Mouse (Mus musculus) kidney, postnatal 25 days (tissue): ENCODE measurements around the gene Esr1.
"Not testable (repeated sequence)": the region's sequence is repeated elsewhere in the genome, so short reads cannot be mapped to it uniquely, and the experiment has no call there.

ENCODE experiments used
- DNase-seq, 2 experiments: peaks; one replicate each; pipeline ENCODE4 v3.0.0; 2021; ENCODE audit warnings: mixed read lengths in 2 of 2

Gene Esr1

GRCm38 (mm10) chr10:4611386-4612155 is at the start of gene Esr1:
TSS of gene Esr1 (plus strand) at chr10:4611593.
- peak in 1 of 2 experiments; percentile 32 for DNase-seq

GRCm38 (mm10) chr10:4565148-4565547 is 46.2 kb upstream of the Esr1 start:
- DNase-seq = no peak

DNA sequence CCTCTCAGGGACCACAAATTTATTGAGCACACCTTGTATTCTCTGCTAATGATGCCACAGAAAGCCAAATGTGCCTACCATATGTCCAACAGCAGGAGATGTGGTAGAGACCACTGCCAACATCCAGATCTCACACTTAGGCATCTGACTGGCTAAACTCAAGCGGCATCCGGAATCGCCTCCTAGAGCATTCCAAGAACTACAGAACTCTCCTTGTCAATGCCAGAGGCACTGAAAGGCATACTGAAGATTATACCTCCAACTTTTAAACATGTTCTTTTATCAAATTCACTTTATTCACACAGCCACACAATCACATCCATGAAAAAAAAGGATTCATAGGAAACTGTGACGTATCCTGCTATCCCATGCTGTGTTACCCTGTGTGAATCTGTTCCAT is 40.6 kb upstream of the Esr1 start:
- DNase-seq = no peak

DNA sequence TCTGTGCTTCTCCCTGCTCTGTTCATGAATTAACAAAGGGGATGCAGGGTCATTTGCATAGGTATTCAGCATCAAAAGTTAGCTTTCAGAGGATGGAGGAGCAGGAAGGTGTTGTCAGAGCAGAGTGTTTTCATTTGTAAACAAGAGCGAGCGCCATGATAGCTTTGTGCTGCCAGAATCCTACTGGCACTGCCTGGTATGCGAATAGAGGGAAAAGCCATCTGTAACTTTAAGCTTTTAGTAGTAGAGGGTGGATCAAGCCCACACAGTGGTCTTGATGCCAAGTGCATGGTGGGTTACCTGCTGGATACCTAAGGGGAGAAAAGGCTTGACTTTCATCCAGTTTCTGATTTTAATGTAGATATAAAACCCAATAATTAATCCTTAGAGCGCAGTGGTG is 40.1 kb upstream of the Esr1 start:
- DNase-seq = no peak

- no peak for DNase-seq
These were observed 29.5 kb upstream of the Esr1 start for GRCm38 (mm10) chr10:4581905-4582304.

GRCm38 (mm10) chr10:4586691-4587090 is 24.7 kb upstream of the Esr1 start:
- DNase-seq = peak in 1 of 2 experiments; percentile 38

GRCm38 (mm10) chr10:4589576-4589975 is 21.8 kb upstream of the Esr1 start:
- peak in 1 of 2 experiments; percentile 53 for DNase-seq

- no peak for DNase-seq
These were observed 20.4 kb upstream of the Esr1 start for GRCm38 (mm10) chr10:4590956-4591355.

- DNase-seq = peak in 1 of 2 experiments; percentile 27
These were observed 17.6 kb upstream of the Esr1 start for GRCm38 (mm10) chr10:4593828-4594227.

DNA sequence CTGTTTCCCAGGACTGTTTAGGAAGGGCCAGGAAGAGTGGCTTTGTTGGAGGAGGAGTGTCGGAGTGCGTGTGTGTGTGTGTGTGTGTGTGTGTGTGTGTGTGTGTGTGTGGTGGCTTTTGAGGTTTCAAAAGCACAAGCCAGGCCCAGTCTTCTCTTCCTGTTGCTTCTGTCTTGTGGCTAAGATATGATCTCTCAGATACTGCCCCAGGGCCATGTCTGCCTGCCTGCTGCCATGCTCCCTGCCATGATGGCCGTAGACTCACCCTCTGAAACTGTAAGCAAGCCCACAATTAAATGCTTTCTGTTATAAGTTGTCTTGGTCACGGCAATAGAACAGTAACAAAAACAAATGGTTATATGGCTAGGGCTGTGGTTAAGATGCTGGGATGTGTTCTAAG is 14.2 kb upstream of the Esr1 start:
- DNase-seq = no peak

DNA sequence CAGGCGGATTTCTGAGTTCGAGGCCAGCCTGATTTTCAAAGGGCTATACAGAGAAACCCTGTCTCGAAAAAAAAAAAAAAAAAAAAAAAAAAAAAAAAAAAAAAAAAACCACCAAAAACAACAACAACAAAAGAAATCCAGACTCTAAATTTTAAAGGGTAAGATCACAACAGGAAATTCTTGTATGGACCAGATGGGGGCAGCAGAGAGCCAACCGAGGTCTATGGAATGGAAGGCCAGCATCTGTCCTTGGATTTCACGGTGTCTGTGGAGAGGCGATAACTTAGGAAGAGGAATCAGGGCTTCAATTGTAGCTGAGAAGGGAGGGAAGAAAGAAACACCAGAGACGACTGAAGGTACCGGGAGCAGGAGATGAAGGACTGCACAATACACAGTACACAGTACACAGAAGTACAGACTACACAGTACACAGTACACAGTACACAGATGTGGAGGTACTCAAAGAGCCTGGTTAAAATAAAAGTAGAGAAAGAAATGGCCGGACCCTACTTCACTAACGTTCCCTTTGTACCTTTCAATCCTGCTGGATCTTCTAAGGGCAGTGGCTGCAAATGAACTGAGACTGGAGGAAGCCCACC is 13.1 kb upstream of the Esr1 start:
- DNase-seq = peak; percentile 43 to 81

DNA sequence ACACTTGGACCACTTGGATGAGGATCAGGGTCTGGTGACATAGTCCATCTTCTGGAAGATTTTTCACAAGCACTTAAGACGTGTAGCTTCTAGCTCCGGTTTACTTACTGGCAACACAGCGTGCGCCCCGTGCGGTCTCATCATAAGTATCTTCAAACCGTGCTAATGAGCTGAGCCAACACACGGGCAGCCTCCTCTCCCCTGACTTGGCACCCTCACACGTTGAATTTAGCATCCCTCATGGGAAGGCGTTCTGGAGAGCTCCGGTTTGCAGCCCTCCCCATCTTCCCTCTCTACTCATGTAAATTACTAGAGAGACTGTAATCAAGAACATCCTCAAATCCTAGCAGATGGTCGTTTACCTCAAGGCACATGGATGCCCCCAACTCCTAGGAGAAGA is 12.5 kb upstream of the Esr1 start:
- DNase-seq = no peak

DNA sequence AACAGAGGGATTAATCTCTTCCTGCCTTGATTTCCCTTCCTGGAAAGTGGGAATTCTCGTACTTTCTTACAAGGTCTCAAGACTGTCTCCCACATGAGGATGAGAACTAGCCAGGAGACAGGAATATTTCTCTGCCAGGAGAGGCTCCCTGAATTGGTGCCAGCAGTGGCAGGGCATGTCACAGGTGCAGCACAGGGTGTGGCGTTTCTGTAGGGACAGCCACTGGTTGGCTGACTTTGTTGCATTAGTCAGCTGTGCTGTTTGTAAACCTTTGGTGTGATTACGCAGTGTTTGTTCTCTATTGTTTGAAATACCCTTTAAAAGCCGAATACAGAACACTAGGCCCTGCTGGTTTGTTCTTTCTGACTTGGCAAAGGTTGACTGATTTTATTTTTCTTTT is 11.8 kb upstream of the Esr1 start:
- DNase-seq = no peak

- DNase-seq = no peak
These were observed 10.5 kb upstream of the Esr1 start for GRCm38 (mm10) chr10:4600796-4601474.

DNA sequence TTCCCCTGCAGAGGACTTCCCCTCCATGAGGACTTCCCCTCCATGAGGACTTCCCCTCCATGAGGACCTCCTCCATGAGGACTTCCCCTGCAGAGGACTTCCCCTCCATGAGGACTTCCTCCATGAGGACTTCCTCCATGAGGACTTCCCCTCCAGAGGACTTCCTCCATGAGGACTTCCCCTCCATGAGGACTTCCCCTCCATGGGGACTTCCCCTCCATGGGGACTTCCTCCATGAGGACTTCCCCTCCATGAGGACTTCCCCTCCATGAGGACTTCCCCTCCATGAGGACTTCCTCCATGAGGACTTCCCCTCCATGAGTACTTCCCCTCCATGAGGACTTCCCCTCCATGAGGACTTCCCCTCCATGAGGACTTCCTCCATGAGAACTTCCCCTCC is 9.8 kb upstream of the Esr1 start:
- DNase-seq = not testable (repeated sequence)

GRCm38 (mm10) chr10:4602466-4602865 is 8.9 kb upstream of the Esr1 start:
- no peak for DNase-seq

- DNase-seq = no peak
These were observed 6.7 kb upstream of the Esr1 start for GRCm38 (mm10) chr10:4604527-4605209.

DNA sequence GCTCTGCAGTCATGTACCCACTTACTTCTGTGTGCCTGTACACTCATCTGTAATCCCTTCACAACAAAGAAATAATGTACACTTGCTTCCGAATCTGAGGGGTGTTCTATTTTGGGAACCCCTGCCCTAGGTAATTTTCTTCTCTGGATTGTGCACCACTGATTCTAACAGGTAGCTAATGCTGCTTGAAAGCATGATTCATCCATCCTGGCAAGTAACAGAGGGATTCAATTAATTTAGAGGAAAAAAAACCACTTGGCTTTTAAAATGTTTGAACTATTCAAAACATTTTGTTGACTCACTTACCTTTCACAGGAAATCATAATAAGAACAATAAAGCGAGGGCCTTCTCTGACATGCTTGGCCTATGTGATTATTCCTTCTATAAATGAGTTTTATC is 1.2 kb upstream of the Esr1 start:
- DNase-seq = no peak

DNA sequence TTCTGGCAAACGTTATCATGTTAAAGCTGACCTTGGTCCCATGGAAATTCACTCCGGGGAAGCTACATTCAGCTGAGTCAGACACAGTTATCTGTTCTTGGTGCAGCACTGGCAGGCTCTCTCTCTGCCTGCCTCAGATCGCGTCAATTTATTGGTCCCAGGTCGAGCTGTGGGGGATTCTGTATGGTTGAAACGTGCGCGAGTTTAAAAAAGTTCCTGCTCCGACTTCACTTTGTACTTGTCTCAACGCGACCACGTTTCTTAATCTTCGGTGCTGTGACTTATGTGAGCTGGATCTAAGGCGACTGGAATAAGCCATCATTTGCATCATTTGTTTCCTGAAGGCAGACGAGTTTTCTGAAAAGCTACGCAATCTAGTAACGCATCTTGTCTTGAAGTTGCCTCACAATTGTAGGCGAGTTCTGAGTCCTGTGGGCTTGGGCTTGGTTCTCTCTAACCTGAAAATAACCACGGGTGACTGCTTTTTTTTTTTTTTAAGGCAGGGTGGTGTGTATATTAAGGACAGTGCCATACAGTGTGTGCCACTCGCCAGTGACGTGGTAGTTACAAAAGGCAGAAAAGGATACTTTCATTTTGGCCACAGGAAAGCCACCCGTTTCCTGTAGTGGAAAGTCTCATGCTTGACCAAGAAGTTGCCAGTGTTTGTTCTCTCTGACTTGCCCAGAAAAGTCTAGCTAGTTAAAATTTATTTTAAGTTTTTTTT is 1.1 kb downstream of the Esr1 start:
- DNase-seq = no peak

- no peak for DNase-seq
These were observed 6.6 kb downstream of the Esr1 start for GRCm38 (mm10) chr10:4618026-4618425.

- DNase-seq = peak; percentile 52 to 79
These were observed 7.3 kb downstream of the Esr1 start for GRCm38 (mm10) chr10:4618686-4619085.

DNA sequence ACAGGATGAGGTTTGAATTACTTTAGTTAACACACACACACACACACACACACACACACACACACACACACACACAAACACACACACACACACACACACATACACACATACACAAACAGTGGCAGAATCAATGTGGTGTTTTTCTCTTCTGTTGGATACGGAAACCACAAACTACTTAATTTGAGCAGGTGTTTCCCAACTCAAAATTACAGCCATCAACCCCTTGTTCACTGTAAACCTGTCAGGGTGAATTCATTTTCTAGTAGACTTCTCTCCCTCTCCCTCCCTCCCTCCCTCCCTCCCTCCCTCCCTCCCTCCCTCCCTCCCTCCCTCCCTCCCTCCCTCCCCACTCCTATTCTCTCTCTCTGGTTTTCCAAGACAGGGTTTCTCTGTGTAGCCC is 8.0 kb downstream of the Esr1 start:
- DNase-seq = not testable (repeated sequence)
